Mouse (Mus musculus) kidney, embryonic 15.5 days (tissue): ENCODE measurements around the gene Gm5678. TPM values are rescaled to one million over a fixed set of nuclear protein-coding genes. Genes with fewer than 3 reads are reported as not detected.
"Not testable (repeated sequence)": the region's sequence is repeated elsewhere in the genome, so short reads cannot be mapped to it uniquely, and the experiment has no call there.

ENCODE experiments used
- ATAC-seq: fragments of 200-750 bp; cut with Nextera tagmentation; replicated peaks from 2 replicates; pipeline ENCODE4 v1.8.0; 2017; ENCODE audit warnings: moderate TSS enrichment; ENCODE audit not compliant: low FRiP score
- H3K27ac ChIP-seq: fragments of 300-500 bp; sonication (generic); 2 replicates; pipeline ENCODE4 v1.5.1; 2015; ENCODE audit warnings: mild to moderate bottlenecking, inconsistent platforms
- H3K27me3 ChIP-seq: fragments of 300-500 bp; sonication (generic); 2 replicates; pipeline ENCODE4 v1.6.1; 2015; ENCODE audit warnings: inconsistent platforms
- H3K36me3 ChIP-seq: fragments of 300-500 bp; sonication (generic); 2 replicates; pipeline ENCODE4 v1.6.1; 2015; ENCODE audit warnings: inconsistent platforms
- H3K4me1 ChIP-seq: fragments of 300-500 bp; sonication (generic); 2 replicates; pipeline ENCODE4 v1.6.1; 2015; ENCODE audit warnings: inconsistent platforms
- H3K4me2 ChIP-seq: fragments of 300-500 bp; sonication (generic); 2 replicates; pipeline ENCODE4 v1.6.1; 2015; ENCODE audit warnings: moderate library complexity, mild to moderate bottlenecking, inconsistent platforms
- H3K4me3 ChIP-seq: fragments of 300-500 bp; sonication (generic); replicated peaks from 2 replicates; pipeline ENCODE4 v1.5.1; 2015; ENCODE audit warnings: mild to moderate bottlenecking, inconsistent platforms
- H3K9ac ChIP-seq: fragments of 300-500 bp; sonication (generic); 2 replicates; pipeline ENCODE4 v1.6.1; 2015; ENCODE audit warnings: mild to moderate bottlenecking, inconsistent platforms
- H3K9me3 ChIP-seq: fragments of 300-500 bp; sonication (generic); replicated peaks from 2 replicates; pipeline ENCODE4 v1.6.1; 2016; ENCODE audit warnings: inconsistent platforms
- WGBS: fragments of 180-500 bp; shearing (Covaris S2); methylation state at CpG from one replicate; pipeline ENCODE4 v1.1.7; 2015; ENCODE audit warnings: mixed read lengths; 5-methylcytosine and 5-hydroxymethylcytosine counted together
- polyA plus RNA-seq: library from polyadenylated mRNA; unstranded; fragments of >200 nt; fragmentation: Nextera tagmentation; extraction: Ambion mirVana; gene quantifications from 2 replicates; pipeline ENCODE4 v1.2.1, GENCODE M21; 2015

Gm5678 gene
- polyA plus RNA-seq, 1 experiment from 2014 or later = not detected

DNA sequence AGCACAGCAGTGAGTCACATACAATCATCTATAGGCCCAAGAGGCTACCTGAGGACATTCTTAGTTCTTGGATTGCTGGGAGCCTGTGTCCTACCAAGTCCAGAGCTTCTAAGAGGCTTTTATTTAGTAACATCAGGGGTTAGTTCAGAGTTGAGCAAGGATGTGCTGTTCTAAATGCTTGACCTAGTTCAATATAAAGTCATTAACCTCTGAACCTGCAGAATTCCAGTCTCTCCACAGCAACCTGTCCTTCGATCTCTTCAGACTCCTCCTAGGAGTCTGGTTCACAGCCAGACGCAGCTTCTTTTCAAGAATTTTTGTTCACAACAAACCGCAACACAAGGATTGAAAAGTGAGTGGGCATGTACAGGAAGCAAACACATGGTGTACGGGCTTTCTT lies 16.9 kb upstream of the Gm5678 start:
- Histone ChIP-seq H3K27me3 (no peaks in the 10 kb centered on the region), H3K9me3 (no peaks in the 10 kb centered on the region), H3K4me3 (no peak overlapping the region), H3K4me1 (peaks cover 5% of the 10 kb centered on the region; the same call in 1 of the 2 replicates), H3K27ac (no peak overlapping the region), H3K4me2 (no peak overlapping the region), H3K9ac (no peak overlapping the region), H3K36me3 (peaks cover 15% of the 10 kb centered on the region)
- ATAC-seq = no peak
- WGBS = 90% methylated on average over 4 of the region's 4 CpGs

DNA sequence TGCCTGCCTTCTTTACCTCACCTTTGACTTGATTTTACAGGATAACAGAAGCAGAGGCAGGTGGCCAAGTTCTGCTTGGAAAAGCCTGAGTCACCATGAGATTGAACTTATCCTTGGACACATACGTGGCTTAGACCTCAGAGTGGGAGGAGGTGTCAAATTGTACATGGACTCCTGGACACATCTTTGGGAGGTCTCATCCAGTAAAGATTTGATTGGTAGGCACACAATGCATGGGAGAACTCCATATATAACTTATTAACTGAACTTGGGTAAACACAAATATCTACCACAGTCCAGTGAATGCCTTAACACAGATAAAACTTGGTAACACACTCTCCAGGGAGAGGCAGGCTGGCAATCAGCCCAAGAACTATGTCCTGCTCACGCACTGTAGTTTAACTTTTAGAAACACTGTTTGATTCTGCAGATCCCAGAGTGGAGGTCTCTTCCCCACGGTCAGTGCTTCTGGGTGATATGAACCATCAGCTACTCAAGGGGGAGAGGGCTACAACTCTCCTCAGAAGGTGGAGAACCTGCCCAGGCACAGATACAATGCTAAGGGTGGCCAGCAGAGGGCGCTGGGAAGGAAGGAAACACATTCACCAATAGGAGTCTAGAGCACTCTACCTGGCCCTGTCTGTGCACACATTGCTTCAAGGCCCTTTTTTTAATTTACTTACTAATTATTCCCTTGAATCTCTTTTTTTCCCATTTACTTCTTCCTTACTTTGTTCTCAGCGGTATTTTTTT lies 12.6 kb upstream of the Gm5678 start:
- ATAC-seq = peak; percentile 83
- no peak overlapping the region for H3K4me3 ChIP-seq
- no peak overlapping the region for H3K9ac ChIP-seq
- H3K4me2 ChIP-seq = no peak overlapping the region
- H3K9me3 ChIP-seq = no peaks in the 10 kb centered on the region
- no peak overlapping the region for H3K27ac ChIP-seq
- H3K36me3 ChIP-seq = peaks cover 9% of the 10 kb centered on the region
- H3K27me3 ChIP-seq = no peaks in the 10 kb centered on the region
- 29% methylated on average over 5 of the region's 5 CpGs for WGBS
- H3K4me1 ChIP-seq = no peaks in the 10 kb centered on the region

DNA sequence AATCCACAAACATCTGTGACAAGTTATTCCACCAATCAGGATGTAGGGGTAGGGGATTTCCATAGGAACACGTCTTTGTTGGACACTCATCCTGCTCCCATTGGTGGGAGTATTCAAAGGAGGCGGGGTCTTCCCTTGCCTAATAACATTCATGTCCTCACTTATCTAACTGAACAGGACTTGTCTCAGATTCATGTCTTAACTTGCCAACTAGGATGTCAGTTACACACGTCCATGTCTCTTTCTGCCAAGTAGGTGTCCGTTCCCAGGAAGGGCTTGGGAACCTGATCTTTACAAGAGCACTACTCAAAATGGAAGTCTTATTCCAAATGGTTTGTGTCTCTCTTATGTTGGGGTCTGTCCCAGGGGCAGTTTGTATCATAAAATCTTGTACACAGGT lies 4.1 kb upstream of the Gm5678 start:
- ATAC-seq, H3K4me2 ChIP-seq, H3K27me3 ChIP-seq, H3K4me3 ChIP-seq, H3K4me1 ChIP-seq, H3K9me3 ChIP-seq, H3K27ac ChIP-seq, H3K36me3 ChIP-seq, H3K9ac ChIP-seq: not testable (repeated sequence)
- WGBS = 85% methylated on average over 4 of the region's 4 CpGs

DNA sequence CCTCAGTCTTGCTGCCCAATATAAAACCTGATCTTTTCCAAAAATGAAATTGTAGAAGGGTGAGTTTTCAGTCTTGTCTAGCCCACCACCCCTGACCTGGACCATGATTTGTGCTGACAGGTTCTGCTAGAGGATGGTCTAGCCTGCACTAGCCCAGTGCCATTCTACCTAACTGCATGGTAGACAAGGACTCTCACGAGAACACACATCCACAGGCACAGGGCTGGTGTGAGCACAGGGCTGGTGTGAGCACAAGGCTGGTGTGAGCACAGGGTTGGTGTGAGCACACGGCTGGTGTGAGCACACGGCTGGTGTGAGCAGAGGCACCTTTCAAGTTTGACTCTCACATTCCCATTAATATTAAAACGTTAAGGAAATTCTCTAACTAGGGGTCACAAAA lies 3.2 kb upstream of the Gm5678 start:
- 83% methylated on average over 4 of the region's 4 CpGs for WGBS
- ATAC-seq = no peak
- Histone ChIP-seq H3K36me3 (no peaks in the 10 kb centered on the region), H3K27ac (no peak overlapping the region), H3K4me2 (no peak overlapping the region), H3K4me1 (no peaks in the 10 kb centered on the region), H3K4me3 (no peak overlapping the region), H3K27me3 (no peaks in the 10 kb centered on the region), H3K9ac (no peak overlapping the region), H3K9me3 (no peaks in the 10 kb centered on the region)

GRCm38 (mm10) chr16:93626745-93627144 lies 1.2 kb upstream of the Gm5678 start:
- ATAC-seq = no peak; the same call in 1 of the 2 replicates
- Histone ChIP-seq H3K27ac (no peak overlapping the region), H3K4me2 (no peak overlapping the region), H3K9ac (no peak overlapping the region), H3K27me3 (no peaks in the 10 kb centered on the region), H3K36me3 (no peaks in the 10 kb centered on the region), H3K4me3 (no peak overlapping the region), H3K4me1 (no peaks in the 10 kb centered on the region), H3K9me3 (no peaks in the 10 kb centered on the region)
- WGBS = 5% methylated on average over 1 of the region's 1 CpGs

GRCm38 (mm10) chr16:93644006-93644405 lies 16.1 kb downstream of the Gm5678 start:
- H3K4me1 ChIP-seq = no peaks in the 10 kb centered on the region
- WGBS = 46% methylated on average over 4 of the region's 4 CpGs
- H3K4me3 ChIP-seq = no peak overlapping the region
- no peaks in the 10 kb centered on the region for H3K9me3 ChIP-seq
- H3K9ac ChIP-seq = no peak overlapping the region
- no peak overlapping the region for H3K27ac ChIP-seq
- no peak for ATAC-seq
- no peak overlapping the region for H3K4me2 ChIP-seq
- H3K36me3 ChIP-seq = no peaks in the 10 kb centered on the region
- H3K27me3 ChIP-seq = no peaks in the 10 kb centered on the region

- H3K4me1 ChIP-seq = no peaks in the 10 kb centered on the region
- no peaks in the 10 kb centered on the region for H3K9me3 ChIP-seq
- H3K36me3 ChIP-seq = no peaks in the 10 kb centered on the region
- no peak overlapping the region for H3K9ac ChIP-seq
- no peak overlapping the region for H3K4me3 ChIP-seq
- H3K27me3 ChIP-seq = no peaks in the 10 kb centered on the region
- WGBS = 84% methylated on average over 5 of the region's 5 CpGs
- H3K4me2 ChIP-seq = no peak overlapping the region
- H3K27ac ChIP-seq = no peak overlapping the region
- ATAC-seq = no peak
Measured at GRCm38 (mm10) chr16:93648441-93649183, 20.7 kb downstream of the Gm5678 start.

- H3K4me3 ChIP-seq = no peak overlapping the region
- H3K4me2 ChIP-seq = no peak overlapping the region
- H3K36me3 ChIP-seq = no peaks in the 10 kb centered on the region
- H3K27ac ChIP-seq = no peak overlapping the region
- H3K27me3 ChIP-seq = no peaks in the 10 kb centered on the region
- H3K4me1 ChIP-seq = no peaks in the 10 kb centered on the region
- H3K9me3 ChIP-seq = peaks cover 23% of the 10 kb centered on the region
- ATAC-seq = no peak
- H3K9ac ChIP-seq = no peak overlapping the region
Measured at GRCm38 (mm10) chr16:93667976-93668375, 40.1 kb downstream of the Gm5678 start.

- H3K27ac ChIP-seq = no peak overlapping the region
- H3K9me3 ChIP-seq = peaks cover 15% of the 10 kb centered on the region
- no peak overlapping the region for H3K4me3 ChIP-seq
- H3K9ac ChIP-seq = no peak overlapping the region
- no peaks in the 10 kb centered on the region for H3K36me3 ChIP-seq
- no peaks in the 10 kb centered on the region for H3K4me1 ChIP-seq
- ATAC-seq = no peak
- H3K4me2 ChIP-seq = no peak overlapping the region
- no peaks in the 10 kb centered on the region for H3K27me3 ChIP-seq
Measured at GRCm38 (mm10) chr16:93669521-93669920, 41.6 kb downstream of the Gm5678 start.

DNA sequence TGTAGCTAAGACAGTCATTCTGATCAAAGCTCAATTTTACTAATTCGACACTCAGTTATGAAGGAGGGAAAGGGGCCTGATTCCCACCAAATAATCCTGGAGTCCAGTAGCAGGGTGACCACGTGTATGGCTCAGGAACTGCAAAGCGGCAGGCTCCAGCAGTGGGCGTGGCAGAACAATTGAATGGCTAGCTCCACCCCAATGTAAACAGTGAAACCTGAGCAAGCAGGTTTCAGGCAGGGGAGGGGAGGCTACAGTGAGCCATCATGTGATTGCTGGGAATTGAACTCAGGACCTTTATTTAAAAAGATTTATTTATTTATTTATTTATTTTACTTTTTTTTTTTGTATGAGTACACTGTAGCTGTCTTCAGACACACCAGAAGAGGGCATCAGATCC lies 42.6 kb downstream of the Gm5678 start:
- WGBS = 26% methylated on average over 4 of the region's 4 CpGs
- not testable (repeated sequence) for ATAC-seq

GRCm38 (mm10) chr16:93671064-93671463 lies 43.2 kb downstream of the Gm5678 start:
- ATAC-seq = no peak
- WGBS = 89% methylated on average over 5 of the region's 5 CpGs
- Histone ChIP-seq H3K27me3 (no peaks in the 10 kb centered on the region), H3K4me3 (no peak overlapping the region), H3K4me2 (no peak overlapping the region), H3K9ac (no peak overlapping the region), H3K9me3 (peaks cover 15% of the 10 kb centered on the region), H3K27ac (no peak overlapping the region), H3K4me1 (no peaks in the 10 kb centered on the region), H3K36me3 (no peaks in the 10 kb centered on the region)

More for the DNA sequence above, 42.6 kb downstream of the Gm5678 start:
- not testable (repeated sequence) for H3K27me3 ChIP-seq, H3K4me1 ChIP-seq, H3K4me3 ChIP-seq, H3K9ac ChIP-seq, H3K27ac ChIP-seq, H3K36me3 ChIP-seq, H3K4me2 ChIP-seq
- peaks cover 15% of the 10 kb centered on the region for H3K9me3 ChIP-seq

DNA sequence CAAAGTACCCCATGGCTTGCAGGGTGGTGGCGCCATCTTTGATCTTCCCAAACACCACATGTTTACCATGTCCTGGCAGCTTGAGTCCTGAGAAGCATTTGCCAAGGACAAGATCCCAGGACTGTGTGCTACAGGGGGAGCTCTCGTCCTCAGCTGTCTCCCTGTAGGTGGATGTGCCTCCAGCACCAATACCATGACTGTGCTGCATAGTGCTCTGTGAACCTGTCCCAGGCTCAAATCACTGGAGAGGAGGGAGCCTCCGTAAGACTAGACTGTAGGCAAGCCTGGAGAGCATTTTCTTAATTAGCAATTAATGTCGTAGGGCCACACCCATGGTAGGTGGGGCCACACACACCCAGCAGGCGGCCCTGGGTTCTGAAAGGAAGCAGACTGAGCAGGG lies 48.5 kb downstream of the Gm5678 start:
- Histone ChIP-seq H3K27me3 (peaks cover 10% of the 10 kb centered on the region), H3K36me3 (no peaks in the 10 kb centered on the region), H3K4me3 (no peak overlapping the region), H3K9me3 (no peaks in the 10 kb centered on the region), H3K4me2 (no peak overlapping the region), H3K9ac (no peak overlapping the region), H3K4me1 (no peaks in the 10 kb centered on the region), H3K27ac (no peak overlapping the region)
- ATAC-seq = no peak
- WGBS = 78% methylated on average over 5 of the region's 5 CpGs
